Mouse (Mus musculus) neural tube, embryonic 15.5 days (tissue): ENCODE measurements around the gene St3gal5. TPM values are rescaled to one million over a fixed set of nuclear protein-coding genes. Genes with fewer than 3 reads are reported as not detected.
"Not testable (repeated sequence)": the region's sequence is repeated elsewhere in the genome, so short reads cannot be mapped to it uniquely, and the experiment has no call there.

Source experiments
- ATAC-seq: fragments of 200-750 bp; cut with Nextera tagmentation; 2 replicates; pipeline ENCODE4 v1.8.0; 2017; ENCODE audit warnings: mild to moderate bottlenecking, moderate TSS enrichment, moderate library complexity; ENCODE audit not compliant: low FRiP score
- H3K27ac ChIP-seq: fragments of 300-500 bp; sonication (generic); replicated peaks from 2 replicates; pipeline ENCODE4 v1.5.1; 2015; ENCODE audit warnings: mild to moderate bottlenecking, inconsistent platforms
- H3K27me3 ChIP-seq: fragments of 300-500 bp; sonication (generic); replicated peaks from 2 replicates; pipeline ENCODE4 v1.6.1; 2015; ENCODE audit warnings: inconsistent platforms
- H3K36me3 ChIP-seq: fragments of 300-500 bp; sonication (generic); 2 replicates; pipeline ENCODE4 v1.6.1; 2015; ENCODE audit warnings: inconsistent platforms
- H3K4me1 ChIP-seq: fragments of 300-500 bp; sonication (generic); 2 replicates; pipeline ENCODE4 v1.6.1; 2015; ENCODE audit warnings: inconsistent platforms
- H3K4me2 ChIP-seq: fragments of 300-500 bp; sonication (generic); 2 replicates; pipeline ENCODE4 v1.6.1; 2015; ENCODE audit warnings: inconsistent platforms, mild to moderate bottlenecking, moderate library complexity
- H3K4me3 ChIP-seq: fragments of 300-500 bp; sonication (generic); replicated peaks from 2 replicates; pipeline ENCODE4 v1.5.1; 2015; ENCODE audit warnings: mild to moderate bottlenecking, inconsistent platforms
- H3K9ac ChIP-seq: fragments of 300-500 bp; sonication (generic); replicated peaks from 2 replicates; pipeline ENCODE4 v1.6.1; 2015; ENCODE audit warnings: mild to moderate bottlenecking, inconsistent platforms
- H3K9me3 ChIP-seq: fragments of 300-500 bp; sonication (generic); replicated peaks from 2 replicates; pipeline ENCODE4 v1.6.1; 2016; ENCODE audit warnings: inconsistent platforms
- WGBS: fragments of 180-500 bp; shearing (Covaris S2); methylation state at CpG from one replicate; pipeline ENCODE4 v1.1.7; 2015; ENCODE audit warnings: mixed read lengths; 5-methylcytosine and 5-hydroxymethylcytosine counted together
- polyA plus RNA-seq: library from polyadenylated mRNA; unstranded; fragments of >200 nt; fragmentation: Nextera tagmentation; extraction: Ambion mirVana; gene quantifications from 2 replicates; pipeline ENCODE4 v1.2.1, GENCODE M21; 2015

St3gal5 gene
- polyA plus RNA-seq, result 69.1 and 76.0 TPM in 2 replicates

DNA sequence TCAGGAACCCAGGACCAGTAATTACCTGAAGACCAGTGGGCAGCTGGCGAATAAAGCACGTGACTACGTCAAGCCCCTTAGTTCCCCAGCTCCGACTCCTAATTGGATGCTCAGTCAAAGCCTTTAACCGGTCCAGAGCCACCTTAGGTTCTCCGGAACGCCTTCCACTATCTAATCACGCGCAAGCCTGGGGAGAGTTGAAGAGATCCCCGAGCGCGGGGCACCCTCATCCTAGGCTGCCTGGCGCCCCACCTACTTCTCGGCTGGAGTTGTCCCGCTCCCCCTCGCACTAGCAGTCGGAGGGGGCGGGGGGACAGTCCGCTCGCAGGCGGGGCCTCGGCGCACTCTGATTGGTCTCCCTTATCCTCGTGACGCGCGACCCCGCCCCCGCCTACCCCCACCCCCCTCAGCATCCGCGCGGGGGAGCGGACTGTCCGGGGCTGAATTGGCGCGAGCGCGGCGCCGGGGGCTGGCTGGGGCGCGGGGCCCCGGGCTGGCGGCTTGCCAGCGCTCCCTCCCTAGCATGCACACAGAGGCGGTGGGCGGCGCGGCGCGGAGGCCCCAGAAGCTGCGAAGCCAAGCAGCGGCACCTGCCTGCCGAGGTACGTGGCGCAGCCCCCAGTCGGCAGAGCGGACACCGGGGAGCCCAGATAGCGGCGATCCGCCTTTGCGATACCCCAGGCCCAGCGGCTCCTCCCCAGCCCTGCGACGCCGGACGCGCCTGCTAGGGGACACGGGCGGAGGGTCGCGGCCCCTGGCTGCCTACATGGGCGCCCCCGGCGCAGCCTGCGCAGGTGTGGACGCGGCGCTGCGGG is at the start of gene St3gal5:
Gene St3gal5 (plus strand): TSS at position 412 of the 815 bp plus-strand sequence.
- ATAC-seq, result peak; percentile 98
- Histone ChIP-seq H3K9me3 (no peaks in the 10 kb centered on the region), H3K9ac (peak within 1 kb of the TSS; percentile 93), H3K4me1 (peaks cover 34% of the 10 kb centered on the region), H3K4me2 (peak within 1 kb of the TSS; percentile 76), H3K36me3 (no peaks in the 10 kb centered on the region), H3K4me3 (peak within 1 kb of the TSS; percentile 90), H3K27ac (peak within 1 kb of the TSS; percentile 89), H3K27me3 (no peaks in the 10 kb centered on the region)
- under 1% methylated on average over 72 of the region's 81 CpGs for whole genome bisulfite sequencing

DNA sequence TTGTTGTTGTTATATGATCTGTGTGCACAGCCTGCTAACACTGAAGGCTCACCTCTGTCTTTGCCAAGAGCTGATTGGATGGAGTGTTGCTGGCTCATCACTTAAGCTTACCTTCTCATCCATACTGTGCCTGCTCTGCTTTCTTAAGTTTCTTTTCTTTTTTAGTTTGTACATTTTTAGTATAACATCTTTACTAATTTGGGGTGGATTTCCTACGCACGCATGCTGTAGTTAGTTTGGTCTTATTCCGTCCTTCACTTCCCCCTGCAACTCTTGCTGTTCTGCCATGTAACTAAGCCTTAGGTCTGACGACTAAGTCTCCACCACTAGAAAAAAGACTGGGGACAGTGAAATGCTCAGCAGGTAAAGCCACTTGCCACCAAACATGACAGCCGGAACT is 48.7 kb upstream of the St3gal5 start:
- 89% methylated on average over 5 of the region's 5 CpGs for WGBS
- Histone ChIP-seq H3K27ac (no peak overlapping the region), H3K36me3 (no peaks in the 10 kb centered on the region), H3K4me2 (no peak overlapping the region), H3K9ac (no peak overlapping the region), H3K27me3 (no peaks in the 10 kb centered on the region), H3K4me1 (no peaks in the 10 kb centered on the region), H3K9me3 (no peaks in the 10 kb centered on the region), H3K4me3 (no peak overlapping the region)
- ATAC-seq, result no peak

DNA sequence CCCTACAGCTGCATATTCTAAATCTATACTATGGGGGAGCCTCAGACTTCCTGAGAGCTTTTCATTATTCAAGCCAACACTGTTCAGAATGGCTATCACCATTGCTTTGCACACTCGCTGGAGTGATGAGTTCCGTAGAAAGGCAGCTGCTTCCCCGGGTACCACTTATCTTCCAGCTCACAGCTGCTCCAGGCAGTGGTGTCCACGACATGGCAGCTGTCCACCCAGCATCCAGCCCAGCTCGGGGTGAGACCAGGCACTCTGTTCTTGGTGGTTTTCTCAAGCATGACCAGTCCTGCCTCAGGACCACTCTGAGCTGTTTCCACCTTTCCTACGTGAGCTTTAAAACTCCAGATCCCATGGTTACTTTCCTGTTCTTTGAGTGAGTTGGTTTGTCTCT is 47.5 kb upstream of the St3gal5 start:
- no peaks in the 10 kb centered on the region for H3K9me3 ChIP-seq
- no peak for ATAC-seq
- no peaks in the 10 kb centered on the region for H3K27me3 ChIP-seq
- no peak overlapping the region for H3K4me2 ChIP-seq
- no peak overlapping the region for H3K9ac ChIP-seq
- H3K4me3 ChIP-seq, result no peak overlapping the region
- WGBS, result 77% methylated on average over 6 of the region's 6 CpGs
- no peaks in the 10 kb centered on the region for H3K36me3 ChIP-seq
- no peaks in the 10 kb centered on the region for H3K4me1 ChIP-seq
- no peak overlapping the region for H3K27ac ChIP-seq

DNA sequence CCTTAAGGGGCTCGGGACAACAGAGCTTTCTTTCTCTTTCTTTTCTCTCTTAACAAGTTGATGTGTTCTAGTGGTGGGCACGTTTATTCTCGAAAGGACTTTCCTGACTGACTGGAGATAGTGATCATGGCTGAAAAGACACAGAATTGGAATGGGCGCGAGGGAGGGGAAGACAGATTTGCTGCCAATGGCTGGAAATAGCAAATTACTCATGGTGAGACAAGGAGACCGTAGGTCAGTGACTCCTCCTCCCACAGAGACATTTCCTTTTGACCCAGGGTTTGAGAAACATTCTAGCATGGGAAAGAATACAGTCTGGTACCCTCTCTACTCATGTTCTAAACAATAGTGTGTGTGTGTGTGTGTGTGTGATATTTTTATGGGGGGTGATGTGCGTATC is 46.6 kb upstream of the St3gal5 start:
- Histone ChIP-seq H3K9ac (no peak overlapping the region), H3K4me2 (no peak overlapping the region), H3K4me1 (no peaks in the 10 kb centered on the region), H3K4me3 (no peak overlapping the region), H3K9me3 (no peaks in the 10 kb centered on the region), H3K27ac (no peak overlapping the region), H3K36me3 (no peaks in the 10 kb centered on the region), H3K27me3 (no peaks in the 10 kb centered on the region)
- ATAC-seq, result no peak
- 62% methylated on average over 7 of the region's 7 CpGs for WGBS

DNA sequence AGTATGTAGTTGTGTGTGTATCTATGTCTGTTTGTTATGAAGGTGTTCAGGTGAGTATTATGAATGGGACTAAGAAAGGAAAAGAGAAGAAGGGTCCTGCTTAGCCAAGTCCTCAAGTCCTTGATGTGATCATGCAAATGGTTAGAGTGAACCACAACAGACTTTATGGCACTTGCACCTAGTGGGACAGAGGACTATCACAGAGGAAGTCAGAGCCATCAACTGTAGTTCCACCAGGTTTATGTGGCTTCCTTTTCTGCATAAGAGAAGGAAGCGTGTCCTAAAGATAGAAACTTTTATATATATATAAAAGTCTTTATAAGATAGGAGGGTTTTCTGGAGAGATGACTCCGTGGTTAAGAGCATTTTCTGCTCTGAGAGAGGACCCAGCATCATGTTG is 46.1 kb upstream of the St3gal5 start:
- no peaks in the 10 kb centered on the region for H3K9me3 ChIP-seq
- H3K4me3 ChIP-seq, result no peak overlapping the region
- H3K27ac ChIP-seq, result no peak overlapping the region
- H3K27me3 ChIP-seq, result no peaks in the 10 kb centered on the region
- 81% methylated on average over 2 of the region's 2 CpGs for WGBS
- H3K9ac ChIP-seq, result no peak overlapping the region
- ATAC-seq, result no peak
- H3K36me3 ChIP-seq, result no peaks in the 10 kb centered on the region
- H3K4me1 ChIP-seq, result no peaks in the 10 kb centered on the region
- no peak overlapping the region for H3K4me2 ChIP-seq

DNA sequence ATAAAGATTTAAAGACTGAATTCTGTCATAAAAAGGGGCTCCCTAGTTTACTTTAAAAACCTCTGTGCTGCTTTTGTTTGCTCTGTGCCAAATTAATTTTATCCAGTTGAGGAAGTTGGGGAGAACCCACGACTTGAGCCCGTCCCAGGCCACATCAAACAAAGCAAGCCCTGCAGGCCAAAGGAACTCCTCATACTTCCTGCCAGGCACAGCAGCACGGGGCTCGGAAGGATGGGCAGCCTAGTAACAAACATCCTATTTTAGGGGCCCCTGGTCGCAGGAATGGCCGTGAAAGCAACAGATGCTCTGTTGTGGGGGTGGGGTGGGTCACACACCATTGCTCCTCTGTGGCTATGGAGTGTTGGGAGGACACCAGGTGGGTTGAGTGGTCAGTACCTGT is 45.6 kb upstream of the St3gal5 start:
- Histone ChIP-seq H3K9ac (no peak overlapping the region), H3K4me1 (no peaks in the 10 kb centered on the region), H3K4me3 (no peak overlapping the region), H3K27me3 (no peaks in the 10 kb centered on the region), H3K27ac (no peak overlapping the region), H3K9me3 (no peaks in the 10 kb centered on the region), H3K36me3 (no peaks in the 10 kb centered on the region), H3K4me2 (no peak overlapping the region)
- ATAC-seq, result no peak
- WGBS, result 74% methylated on average over 6 of the region's 6 CpGs

DNA sequence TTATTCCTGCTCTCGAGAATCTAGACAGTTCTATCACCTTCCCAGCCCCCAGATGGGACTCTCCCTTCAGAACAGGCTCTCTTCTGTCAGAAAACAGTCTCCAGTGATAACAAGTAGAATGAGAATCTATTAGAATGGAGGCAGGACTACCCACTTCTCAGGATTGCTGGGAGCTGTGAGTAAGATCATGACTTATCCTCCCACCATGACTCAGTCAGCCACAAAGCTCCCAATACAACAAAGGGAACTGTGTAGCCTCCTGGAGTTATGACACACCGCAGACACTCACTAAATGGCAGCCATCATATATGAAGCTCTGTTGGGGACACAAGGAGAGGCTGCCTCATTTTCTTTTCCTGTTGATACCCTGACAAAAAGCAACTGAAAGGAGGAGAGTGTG is 40.8 kb upstream of the St3gal5 start:
- Histone ChIP-seq H3K4me2 (no peak overlapping the region), H3K4me3 (no peak overlapping the region), H3K27ac (no peak overlapping the region), H3K4me1 (no peaks in the 10 kb centered on the region), H3K27me3 (no peaks in the 10 kb centered on the region), H3K9ac (no peak overlapping the region), H3K9me3 (no peaks in the 10 kb centered on the region), H3K36me3 (no peaks in the 10 kb centered on the region)
- no peak for ATAC-seq
- WGBS, result 81% methylated on average over 2 of the region's 2 CpGs

DNA sequence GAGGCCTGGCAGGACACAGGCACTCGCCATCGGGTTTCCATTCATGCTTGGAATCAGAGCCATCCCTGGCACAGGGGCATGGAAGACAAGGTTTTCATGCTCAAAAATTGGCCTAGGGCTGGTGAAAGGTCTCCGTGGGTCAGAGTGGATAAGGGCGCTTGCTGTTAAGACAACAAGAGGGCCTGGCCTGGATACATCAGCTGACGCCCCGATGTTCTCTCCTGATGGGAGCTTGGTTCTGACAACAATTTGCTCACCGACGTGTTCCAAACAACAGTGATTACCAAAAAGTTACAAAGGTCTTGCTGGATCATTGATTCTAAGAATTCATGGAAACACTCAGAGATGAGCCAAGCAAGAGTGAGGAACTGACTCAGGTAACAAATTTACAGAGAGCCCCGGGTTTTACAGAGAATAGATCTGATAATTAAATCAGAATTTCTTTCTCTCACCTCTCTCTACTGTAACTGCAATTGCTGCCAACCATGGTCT is 38.9 kb upstream of the St3gal5 start:
- ATAC-seq, result no peak
- Histone ChIP-seq H3K27me3 (no peaks in the 10 kb centered on the region), H3K9me3 (no peaks in the 10 kb centered on the region), H3K4me1 (no peaks in the 10 kb centered on the region), H3K27ac (no peak overlapping the region), H3K4me3 (no peak overlapping the region), H3K9ac (no peak overlapping the region), H3K4me2 (no peak overlapping the region), H3K36me3 (no peaks in the 10 kb centered on the region)
- WGBS, result 92% methylated on average over 9 of the region's 9 CpGs

DNA sequence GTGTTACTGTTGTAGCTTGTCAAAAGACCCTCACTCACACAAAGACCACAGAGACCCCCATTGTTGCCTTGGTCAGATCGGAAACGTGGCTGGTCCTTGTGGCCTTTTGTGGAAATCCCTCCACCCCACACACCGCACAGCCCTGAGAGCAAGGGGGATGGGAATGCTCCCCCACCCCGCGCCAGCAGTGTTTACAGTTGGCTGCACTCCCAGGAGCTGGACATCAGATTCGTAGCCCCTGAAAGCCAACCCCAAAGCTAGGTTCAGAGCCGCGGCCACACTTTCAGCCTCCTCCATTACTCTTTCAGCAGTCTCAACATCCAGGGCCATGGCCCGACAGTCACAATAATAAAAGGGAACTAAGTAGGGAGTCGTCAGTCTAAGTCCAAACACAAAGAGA is 36.7 kb upstream of the St3gal5 start:
- not testable (repeated sequence) for H3K4me2 ChIP-seq, H3K27me3 ChIP-seq, H3K4me3 ChIP-seq, H3K27ac ChIP-seq, H3K9me3 ChIP-seq, H3K9ac ChIP-seq, H3K4me1 ChIP-seq, ATAC-seq, H3K36me3 ChIP-seq
- 62% methylated on average over 10 of the region's 10 CpGs for WGBS

DNA sequence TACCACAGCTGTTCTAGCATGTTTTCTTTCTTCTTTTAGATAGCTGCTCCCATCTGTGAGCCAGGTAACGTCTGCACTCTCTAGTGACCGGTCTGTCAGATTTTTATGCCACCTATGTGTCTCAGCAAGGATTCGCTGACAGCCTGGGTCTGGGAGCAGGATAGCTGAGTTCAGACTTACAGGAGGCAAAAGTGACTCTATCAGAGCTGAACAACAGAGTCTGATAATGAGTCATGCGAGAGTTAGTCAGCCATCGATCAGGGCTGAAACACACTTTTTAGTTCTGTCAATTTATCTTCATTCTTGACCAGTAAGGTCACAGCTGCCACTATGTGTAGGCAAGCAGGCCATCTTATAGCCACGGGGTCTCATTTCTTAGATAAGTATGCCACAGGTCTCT is 33.7 kb upstream of the St3gal5 start:
- Histone ChIP-seq H3K27ac (no peak overlapping the region), H3K36me3 (no peaks in the 10 kb centered on the region), H3K9me3 (no peaks in the 10 kb centered on the region), H3K4me1 (no peaks in the 10 kb centered on the region), H3K4me3 (no peak overlapping the region), H3K4me2 (no peak overlapping the region), H3K9ac (no peak overlapping the region), H3K27me3 (no peaks in the 10 kb centered on the region)
- ATAC-seq, result no peak
- 86% methylated on average over 6 of the region's 6 CpGs for WGBS

DNA sequence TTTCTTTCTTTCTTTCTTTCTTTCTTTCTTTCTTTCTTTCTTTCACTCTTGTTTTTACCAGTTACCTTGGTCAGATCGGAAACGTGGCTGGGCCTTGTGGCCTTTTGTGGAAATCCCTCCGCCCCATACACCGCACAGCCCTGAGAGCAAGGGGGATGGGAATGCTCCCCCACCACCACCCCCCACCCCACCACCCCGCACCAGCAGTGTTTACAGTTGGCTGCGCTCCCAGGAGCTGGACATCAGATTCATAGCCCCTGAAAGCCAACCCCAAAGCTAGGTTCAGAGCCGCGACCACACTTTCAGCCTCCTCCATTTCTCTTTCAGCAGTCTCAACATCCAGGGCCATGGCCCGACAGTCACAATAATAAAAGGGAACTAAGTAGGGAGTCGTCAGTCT is 31.4 kb upstream of the St3gal5 start:
- H3K27me3 ChIP-seq, result no peaks in the 10 kb centered on the region
- no peak overlapping the region for H3K27ac ChIP-seq
- no peak for ATAC-seq
- WGBS, result 55% methylated on average over 10 of the region's 10 CpGs
- no peaks in the 10 kb centered on the region for H3K36me3 ChIP-seq
- H3K9me3 ChIP-seq, result no peaks in the 10 kb centered on the region
- no peaks in the 10 kb centered on the region for H3K4me1 ChIP-seq
- H3K4me3 ChIP-seq, result no peak overlapping the region
- no peak overlapping the region for H3K9ac ChIP-seq
- no peak overlapping the region for H3K4me2 ChIP-seq

DNA sequence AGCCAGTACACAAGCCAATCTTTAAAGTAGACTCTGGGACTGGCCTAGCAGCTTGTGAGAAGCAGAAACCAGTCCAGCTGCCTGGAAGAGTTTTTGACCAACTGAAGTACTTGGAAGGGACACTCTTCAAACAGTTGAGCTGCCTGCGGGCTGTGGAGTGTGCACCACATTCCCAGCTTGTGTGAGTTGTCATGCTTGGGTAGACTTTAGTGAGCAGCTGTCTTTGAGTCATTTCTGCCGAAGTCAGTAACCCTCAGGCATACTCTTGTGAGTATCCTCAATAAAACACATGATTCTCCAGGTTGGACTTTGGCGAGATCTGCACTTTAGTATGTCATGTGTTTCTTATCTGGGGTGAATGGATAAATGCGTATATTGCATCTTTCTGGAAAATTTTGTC is 29.0 kb upstream of the St3gal5 start:
- ATAC-seq, result no peak
- Histone ChIP-seq H3K36me3 (no peaks in the 10 kb centered on the region), H3K9me3 (no peaks in the 10 kb centered on the region), H3K27ac (no peak overlapping the region), H3K4me2 (no peak overlapping the region), H3K27me3 (no peaks in the 10 kb centered on the region), H3K4me3 (no peak overlapping the region), H3K4me1 (no peaks in the 10 kb centered on the region), H3K9ac (no peak overlapping the region)
- 86% methylated on average over 4 of the region's 4 CpGs for WGBS
